Mouse (Mus musculus) right cerebral cortex, postnatal 4 days (tissue): ENCODE measurements around the gene Trim63.
"Not testable (repeated sequence)": the region's sequence is repeated elsewhere in the genome, so short reads cannot be mapped to it uniquely, and the experiment has no call there.

ENCODE experiments used
- DNase-seq: peaks from one replicate; pipeline ENCODE4 v3.0.0-alpha.2; 2022

Trim63 gene

DNA sequence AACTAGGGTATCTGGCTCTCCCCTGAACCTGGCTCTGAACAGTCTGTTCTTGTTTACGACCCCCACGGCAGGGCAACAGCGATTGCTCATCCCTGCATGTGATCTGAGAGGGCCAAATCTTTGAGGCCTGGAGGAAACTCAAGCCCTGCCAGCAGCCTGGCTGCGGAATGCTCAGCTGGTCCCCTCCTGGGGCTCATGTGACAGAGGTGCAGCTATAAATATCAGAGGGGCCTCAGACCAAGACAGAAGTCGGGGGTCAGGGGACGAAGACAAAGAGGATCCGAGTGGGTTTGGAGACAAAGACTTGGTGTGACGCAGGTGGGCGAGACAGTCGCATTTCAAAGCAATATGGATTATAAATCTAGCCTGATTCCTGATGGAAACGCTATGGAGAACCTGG, at the start of gene Trim63:
Gene Trim63, plus strand, starts transcription at position 245 of the 400 bp plus-strand sequence.
- DNase-seq, result no peak

DNA sequence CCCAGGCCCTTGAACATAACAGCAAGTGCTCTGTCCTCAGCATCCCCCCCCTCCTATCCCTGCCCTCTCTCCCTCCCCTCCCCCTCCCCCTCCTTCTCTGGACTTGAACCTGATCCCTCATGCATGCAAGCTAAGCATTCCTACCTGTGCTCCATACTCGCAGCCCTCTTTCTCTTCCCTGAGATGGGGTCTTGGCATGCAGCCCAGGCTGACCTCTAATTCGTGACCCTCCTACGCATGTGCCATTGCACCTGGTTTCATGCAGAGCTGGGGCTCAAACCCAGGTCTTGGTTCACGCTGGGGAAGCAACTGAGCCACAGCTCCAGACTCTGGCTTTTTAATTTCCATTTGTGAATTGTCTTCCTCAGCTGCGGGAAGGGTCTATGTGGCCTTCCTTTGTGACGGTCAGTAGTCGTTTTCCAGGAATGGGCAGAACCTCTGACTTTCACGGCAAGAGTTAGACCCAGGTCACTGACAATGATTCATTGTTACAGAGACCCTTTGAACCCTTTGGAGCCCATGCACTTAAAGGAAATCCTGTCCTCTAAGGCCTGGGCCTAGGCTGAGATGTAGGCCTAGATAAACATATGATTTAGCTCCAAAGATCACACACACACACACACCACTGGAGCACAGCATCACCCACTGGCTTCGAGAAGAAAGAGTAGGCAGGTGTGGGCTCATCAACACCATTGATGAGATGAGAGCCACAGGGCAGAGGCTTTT, 48.9 kb upstream of the Trim63 start:
- no peak for DNase-seq

GRCm38 (mm10) chr4:134268102-134268655, 46.7 kb upstream of the Trim63 start:
- no peak for DNase-seq

DNA sequence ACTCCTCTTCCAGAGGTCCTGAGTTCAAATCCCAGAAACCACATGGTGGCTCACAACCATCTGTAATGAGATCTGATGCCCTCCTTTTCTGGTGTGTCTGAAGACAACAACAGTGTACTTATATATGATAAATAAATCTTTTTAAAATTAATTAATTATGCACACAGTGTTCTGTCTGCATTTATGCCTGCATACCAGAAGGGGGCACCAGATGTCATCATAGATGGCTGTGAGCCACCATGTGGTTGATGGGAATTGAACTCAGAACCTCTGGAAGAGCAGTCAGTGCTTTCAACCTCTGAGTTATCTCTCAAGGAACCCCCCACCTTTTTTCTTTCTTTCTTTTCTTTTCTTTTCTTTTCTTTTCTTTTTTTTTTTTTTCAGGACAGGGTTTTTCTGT, 45.3 kb upstream of the Trim63 start:
- DNase-seq, result not testable (repeated sequence)

- DNase-seq, result no peak
These were observed 42.9 kb upstream of the Trim63 start for GRCm38 (mm10) chr4:134271979-134272378.

- DNase-seq, result no peak
These were observed 42.0 kb upstream of the Trim63 start for GRCm38 (mm10) chr4:134272731-134273416.

- DNase-seq, result no peak
These were observed 41.2 kb upstream of the Trim63 start for GRCm38 (mm10) chr4:134273417-134274345.

DNA sequence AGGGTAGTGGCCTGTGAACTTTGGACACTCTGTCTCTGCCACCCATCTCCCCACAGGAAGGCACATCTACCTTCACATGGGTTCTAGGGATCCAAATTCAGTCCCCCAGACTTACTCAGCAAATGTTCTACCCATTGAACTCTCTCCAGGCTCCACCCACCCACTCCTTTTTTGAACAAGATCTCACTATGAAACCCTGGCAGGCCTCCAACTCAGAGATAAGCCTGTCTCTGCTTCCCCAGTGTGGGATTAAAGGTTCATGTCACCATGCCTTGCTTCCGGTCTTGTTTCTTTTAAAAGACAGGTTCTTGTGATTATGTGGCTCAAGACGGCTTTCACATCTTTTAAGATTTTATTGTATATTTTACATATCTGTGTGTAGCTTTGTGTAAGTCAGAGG, 30.0 kb upstream of the Trim63 start:
- no peak for DNase-seq

GRCm38 (mm10) chr4:134286226-134287167, 28.4 kb upstream of the Trim63 start:
- DNase-seq, result peak; percentile 40

- DNase-seq, result peak; percentile 99
These were observed 27.8 kb upstream of the Trim63 start for GRCm38 (mm10) chr4:134287168-134287564.

- peak; percentile 69 for DNase-seq
These were observed 27.3 kb upstream of the Trim63 start, which contains the start of gene Pdik1l for GRCm38 (mm10) chr4:134287575-134288025. Gene Pdik1l (minus strand): TSS chr4:134287895.

- no peak for DNase-seq
These were observed 26.3 kb upstream of the Trim63 start for GRCm38 (mm10) chr4:134288397-134289256.

- peak; percentile 75 for DNase-seq
These were observed 22.9 kb upstream of the Trim63 start for GRCm38 (mm10) chr4:134292067-134292466.

DNA sequence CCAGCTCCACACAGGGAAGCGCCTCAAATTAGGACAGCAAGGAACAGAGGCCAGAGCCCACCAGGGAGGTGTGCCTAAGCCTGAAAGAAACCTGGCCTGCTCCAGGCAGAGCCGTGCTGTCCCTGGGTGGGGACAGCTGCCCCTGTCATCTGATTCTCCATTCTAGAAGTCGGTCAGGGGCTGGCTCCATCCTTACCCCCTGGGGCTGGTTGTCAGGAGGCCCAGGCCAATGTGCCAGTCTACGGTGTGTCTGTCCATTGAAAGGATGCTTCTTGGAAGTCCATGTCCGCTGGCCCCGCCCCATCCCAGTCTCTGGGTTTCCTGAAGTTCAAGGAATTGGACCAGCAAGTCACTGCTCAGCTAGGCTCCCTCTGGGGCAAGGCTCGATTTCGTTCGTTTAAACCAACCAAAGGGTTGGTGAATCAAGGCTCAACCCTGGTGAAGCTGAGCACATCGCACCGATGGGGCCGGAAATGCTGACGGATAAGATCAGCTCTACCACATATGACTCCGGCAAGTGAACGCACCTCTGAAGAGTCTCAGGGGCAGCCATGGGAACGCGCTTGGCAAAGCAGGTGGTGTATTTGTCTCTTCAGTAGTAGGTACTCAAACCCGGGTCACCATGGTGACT, 21.7 kb upstream of the Trim63 start:
- DNase-seq, result no peak

- DNase-seq, result no peak
These were observed 21.2 kb upstream of the Trim63 start for GRCm38 (mm10) chr4:134293692-134294163.

DNA sequence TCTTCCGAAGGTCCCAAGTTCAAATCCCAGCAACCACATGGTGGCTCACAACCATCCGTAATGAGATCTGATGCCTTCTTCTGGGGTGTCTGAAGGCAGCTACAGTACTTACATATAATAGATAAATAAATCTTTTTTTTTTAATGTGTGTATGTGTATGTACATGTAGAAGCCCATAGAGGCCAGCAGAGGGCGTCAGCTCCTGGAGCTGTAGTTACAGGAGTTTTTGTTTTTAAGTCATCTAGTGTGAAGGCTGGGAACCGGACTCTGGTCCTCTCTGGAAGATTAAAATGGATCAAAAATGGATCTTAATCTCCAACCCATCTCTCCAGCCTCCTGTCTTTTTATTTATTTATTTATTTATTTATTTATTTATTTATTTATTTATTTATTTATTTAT, 18.8 kb upstream of the Trim63 start:
- not testable (repeated sequence) for DNase-seq

- no peak for DNase-seq
These were observed 18.4 kb upstream of the Trim63 start for GRCm38 (mm10) chr4:134296523-134296922.

DNA sequence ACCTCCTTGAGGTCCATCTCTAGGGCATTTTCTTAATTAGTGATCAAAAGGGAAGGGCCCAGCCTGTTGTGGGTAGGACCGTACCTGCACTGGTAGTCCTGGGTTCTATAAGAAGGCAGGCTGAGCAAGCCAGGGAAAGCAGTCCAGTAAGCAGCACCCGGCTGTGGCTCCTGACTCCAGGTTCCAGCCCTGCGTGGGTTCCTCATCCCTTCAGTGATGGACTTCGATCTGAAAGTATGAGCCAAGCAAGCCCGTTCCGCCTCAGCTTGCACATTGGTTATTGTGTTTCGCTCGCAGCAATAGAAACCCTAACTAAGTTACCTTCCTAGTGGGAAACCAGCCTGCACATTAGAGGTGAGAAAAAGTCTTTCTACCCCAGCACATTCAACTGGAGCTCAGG, 17.6 kb upstream of the Trim63 start:
- no peak for DNase-seq

- no peak for DNase-seq
These were observed 16.1 kb upstream of the Trim63 start for GRCm38 (mm10) chr4:134298626-134299497.
